In the genomic region with DNA sequence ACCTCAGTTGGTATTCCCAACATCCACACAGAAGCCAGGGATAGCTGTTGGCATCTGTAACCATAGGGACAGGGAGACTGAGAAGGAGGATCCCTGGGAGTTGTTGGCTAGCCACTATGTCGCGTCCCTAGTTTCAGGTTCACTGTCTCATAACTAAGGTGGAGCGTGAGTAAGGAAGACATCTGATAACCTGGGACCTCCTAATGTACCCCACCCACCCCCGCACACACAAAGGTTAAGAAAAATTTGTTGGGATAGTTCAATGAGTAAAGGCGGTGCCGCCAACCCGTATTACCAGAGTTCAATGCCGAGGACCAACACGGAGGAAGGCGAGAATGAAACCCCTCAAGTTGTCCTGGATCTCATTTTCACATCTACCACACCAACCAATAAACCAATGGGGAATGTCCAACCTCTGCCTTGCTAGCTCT, we compare ENCODE assay signal across 8 mouse cellular contexts. TPM values are rescaled to one million over a fixed set of nuclear protein-coding genes. Genes with fewer than 3 reads are reported as not detected.
DNase-seq lines count a peak whose midpoint lies in the region; ATAC-seq and TF ChIP-seq lines count a peak whose summit lies in the region.

No protein-coding gene starts in this region.

- H3K79me2 ChIP-seq in MEL (ENCODE audit: control insufficient read depth, insufficient read depth, low read length, poor library complexity) = peaks cover 28% of the 10 kb centered on the region

- TF ChIP-seq EP300 in MEL (IDR thresholded peaks at IDR 0.05; ENCODE audit: low read depth in 1 of 2, low read length in 2 of 2) = no peak

- intact Hi-C loops in gastrocnemius, postnatal 14 days (cut with DNase I; ENCODE audit: low total_unique reads) = loop anchor here (5.0 kb wide), 1 partner anchor 41 kb away; no protein-coding TSS in a partner anchor

- TF ChIP-seq POLR2A in MEL (IDR thresholded peaks at IDR 0.05; ENCODE audit: control insufficient read depth in 1 of 2, insufficient read depth in 1 of 2, low read depth in 1 of 2, low read length in 2 of 2, poor library complexity in 1 of 2) = 0 out of 4 replicates have a peak, but pooled peaks of 1 of the 2 experiments have one; percentile 21

- no peaks in the 10 kb centered on the region for H3K9me3 ChIP-seq in MEL (replicated peaks; ENCODE audit: insufficient read depth, low read length)
- no peaks in the 10 kb centered on the region for H3K9me3 ChIP-seq in forebrain, embryonic 15.5 days
- H3K9me3 ChIP-seq in liver, embryonic 11.5 days (ENCODE audit: control insufficient read depth, low read length) = no peaks in the 10 kb centered on the region

- no peak for ATAC-seq in forebrain, embryonic 15.5 days (replicated peaks)
- no peak for ATAC-seq in liver, embryonic 11.5 days (replicated peaks; ENCODE audit: low FRiP score)
- no peak for ATAC-seq in activated CD4-positive, CD25-positive, alpha-beta regulatory T cell, adult 4 months

- peaks cover 5 to 19% of the 10 kb centered on the region in 2 experiments; a peak in 3 of 4 replicates for H3K4me1 ChIP-seq in MEL (ENCODE audit: control insufficient read depth in 1 of 2, insufficient read depth in 2 of 2, low read length in 2 of 2)
- peaks cover 21% of the 10 kb centered on the region for H3K4me1 ChIP-seq in forebrain, embryonic 15.5 days
- H3K4me1 ChIP-seq in liver, embryonic 11.5 days (replicated peaks; ENCODE audit: control insufficient read depth, insufficient read depth, low read length) = peaks cover 41% of the 10 kb centered on the region

- peak overlapping the region; percentile 81 to 99 for H3K4me3 ChIP-seq in MEL (ENCODE audit: control insufficient read depth in 1 of 2, insufficient read depth in 1 of 2, low read depth in 2 of 2, low read length in 2 of 2)
- peak overlapping the region; percentile 87 for H3K4me3 ChIP-seq in forebrain, embryonic 15.5 days
- peak overlapping the region; percentile 65 for H3K4me3 ChIP-seq in liver, embryonic 11.5 days (ENCODE audit: low read depth, low read length)

- 22% methylated on average over 10 of the region's 10 CpGs for WGBS in forebrain, embryonic 15.5 days
- 14% methylated on average over 10 of the region's 10 CpGs for WGBS in liver, embryonic 11.5 days

- H3K9ac ChIP-seq in MEL (ENCODE audit: control insufficient read depth, low read depth, low read length, poor library complexity, severe bottlenecking) = peak overlapping the region; percentile 92
- H3K9ac ChIP-seq in forebrain, embryonic 15.5 days (replicated peaks) = peak overlapping the region; percentile 94
- H3K9ac ChIP-seq in liver, embryonic 11.5 days (ENCODE audit: low read depth, low read length) = peak overlapping the region; percentile 81

- peak overlapping the region; percentile 75 for H3K27ac ChIP-seq in MEL (ENCODE audit: control insufficient read depth, low read depth, low read length)
- H3K27ac ChIP-seq in forebrain, embryonic 15.5 days (replicated peaks) = peak overlapping the region; percentile 99
- H3K27ac ChIP-seq in liver, embryonic 11.5 days (ENCODE audit: low read depth, low read length) = peak overlapping the region; percentile 83

- H3K4me2 ChIP-seq in forebrain, embryonic 15.5 days (replicated peaks) = peak overlapping the region; percentile 66
- peak overlapping the region; percentile 75 for H3K4me2 ChIP-seq in liver, embryonic 11.5 days

- DNase-seq in kidney, adult 11 months = peak; percentile 29
- DNase-seq in kidney, adult 8-10 months = no peak
- peak; percentile 59 for DNase-seq in MEL (ENCODE audit: low read depth, low spot score)
- no peak for DNase-seq in liver, embryonic 11.5 days (ENCODE audit: low spot score)
- DNase-seq in yolk sac, embryonic 10.5 days (ENCODE audit: low spot score) = peak; percentile 12
- no peak for DNase-seq in gastrocnemius, postnatal 14 days

- no peaks in the 10 kb centered on the region for H3K27me3 ChIP-seq in MEL (ENCODE audit: control insufficient read depth in 1 of 2, insufficient read depth in 2 of 2, low read length in 2 of 2)
- H3K27me3 ChIP-seq in forebrain, embryonic 15.5 days = no peaks in the 10 kb centered on the region
- no peaks in the 10 kb centered on the region for H3K27me3 ChIP-seq in liver, embryonic 11.5 days (replicated peaks; ENCODE audit: control insufficient read depth, insufficient read depth, low read length)

- no peak for TF ChIP-seq CTCF in MEL (IDR thresholded peaks at IDR 0.05 in 2 of 3, conservative IDR thresholded peaks at IDR 0.05 in 1 of 3; ENCODE audit: control insufficient read depth in 1 of 3, insufficient read depth in 1 of 3, low read depth in 2 of 3, low read length in 3 of 3, poor library complexity in 1 of 3, severe bottlenecking in 1 of 3)

- peaks cover 4 to 33% of the 10 kb centered on the region in 2 experiments; a peak in 3 of 4 replicates for H3K36me3 ChIP-seq in MEL (ENCODE audit: control insufficient read depth in 1 of 2, insufficient read depth in 2 of 2, low read length in 2 of 2)
- H3K36me3 ChIP-seq in forebrain, embryonic 15.5 days = peaks cover 20% of the 10 kb centered on the region
- H3K36me3 ChIP-seq in liver, embryonic 11.5 days (ENCODE audit: control insufficient read depth, insufficient read depth, low read length) = peaks cover 9% of the 10 kb centered on the region

- TF ChIP-seq RAD21 in MEL (IDR thresholded peaks at IDR 0.05; ENCODE audit: low read depth, low read length) = no peak

TF ChIP-seq in MEL, 35 proteins besides CTCF, POLR2A, EP300 and RAD21:
- TF ChIP-seq POLR2AphosphoS2 (IDR thresholded peaks at IDR 0.05; ENCODE audit: low read length) (no peak), ETS1 (IDR thresholded peaks at IDR 0.05; ENCODE audit: low read depth, low read length) (no peak), CHD1 (IDR thresholded peaks at IDR 0.05; ENCODE audit: low read depth, low read length) (peak; percentile 70; the same call in 1 of the 2 replicates), NELFE (IDR thresholded peaks at IDR 0.05; ENCODE audit: low read depth, low read length) (no peak), SMC3 (IDR thresholded peaks at IDR 0.05; ENCODE audit: low read depth, low read length) (no peak), TBP (IDR thresholded peaks at IDR 0.05; ENCODE audit: low read depth, low read length) (no peak), SIN3A (IDR thresholded peaks at IDR 0.05; ENCODE audit: low read length) (no peak; the same call in 1 of the 2 replicates), MYC (IDR thresholded peaks at IDR 0.05; ENCODE audit: low read depth, low read length) (0 out of 2 replicates have a peak, but pooled peaks have one; percentile 34), MAX (IDR thresholded peaks at IDR 0.05; ENCODE audit: low read length) (peak; percentile 60), ZKSCAN1 (IDR thresholded peaks at IDR 0.05; ENCODE audit: low read depth, low read length) (no peak)

RNA-seq across cellular contexts. Expression of a gene that starts 0.7 kb away (rescaled TPM):
- total RNA-seq in MEL (2012; rRNA removed) = 15.6 and 16.7 TPM in 2 replicates
- polyA plus RNA-seq in MEL (2012; ENCODE audit: insufficient read depth in 1 of 2, insufficient read length in 2 of 2, low read depth in 1 of 2, low replicate concordance in 2 of 2, missing spikeins in 1 of 2) = 10 to 100 TPM in 1 of 2 experiments, not detected in 1; 25.8 TPM
- 20.4 and 23.1 TPM in 2 replicates for polyA plus RNA-seq in forebrain, embryonic 15.5 days (2015; fragmentation: Nextera tagmentation; extraction: Ambion mirVana)
- 22.0 and 23.8 TPM in 2 replicates for polyA plus RNA-seq in liver, embryonic 11.5 days (2014; fragmentation: Nextera tagmentation; extraction: Ambion mirVana)
- polyA plus RNA-seq in activated CD4-positive, CD25-positive, alpha-beta regulatory T cell, adult 4 months (2017; shearing (Covaris generic)) = 10 to 100 TPM; 35.4 to 43.2 TPM
- 10 to 100 TPM; 24.5 to 24.6 TPM for total RNA-seq in gastrocnemius, postnatal 14 days (2021)

Comparison
In these comparisons a context has a peak if more than half of its experiments do, and no peak if none do; other contexts are left out.
1. DNase-seq: peak in kidney, adult 11 months (single experiment), MEL (single experiment) and yolk sac, embryonic 10.5 days (single experiment); none in kidney, adult 8-10 months (0 of 2), liver, embryonic 11.5 days (single experiment) and gastrocnemius, postnatal 14 days (single experiment).
2. Peak in every context shown above with its lines, with median percentiles within 50 percentile points of each other: H3K27ac ChIP-seq, H3K4me3 ChIP-seq and H3K9ac ChIP-seq.